Mouse (Mus musculus): ENCODE results near the gene Stbd1. TPM values are rescaled to one million over a fixed set of nuclear protein-coding genes. Genes with fewer than 3 reads are reported as not detected.

Stbd1 gene
- 2.7 and 2.8 TPM in 2 replicates for polyA plus RNA-seq (2011; ENCODE audit: insufficient read depth, insufficient read length, low read depth, missing spikeins)

GRCm38 (mm10) chr5:92602691-92603690 lies at the start of gene Stbd1:
TSS of gene Stbd1 (plus strand) at chr5:92603041.
- H3K27me3 ChIP-seq (ENCODE audit: control insufficient read depth, insufficient read depth, low read length, poor library complexity, severe bottlenecking), result peaks cover 5% of the 10 kb centered on the region
- H3K4me1 ChIP-seq (ENCODE audit: control insufficient read depth, insufficient read depth, low read length), result no peaks in the 10 kb centered on the region
- peak within 1 kb of the TSS; percentile 72 for H3K4me3 ChIP-seq (ENCODE audit: low read depth, low read length)
- H3K27ac ChIP-seq (ENCODE audit: insufficient read depth, low read length), result no peak within 1 kb of the TSS
- H3K9ac ChIP-seq (ENCODE audit: low read depth, poor library complexity, severe bottlenecking), result peak within 1 kb of the TSS; percentile 43
- no peak for TF ChIP-seq POLR2A (IDR thresholded peaks at IDR 0.05; ENCODE audit: insufficient read depth, low read length)
- no peak for TF ChIP-seq CTCF (IDR thresholded peaks at IDR 0.05; ENCODE audit: low read depth, low read length)
- no peak for TF ChIP-seq EP300 (IDR thresholded peaks at IDR 0.05; ENCODE audit: insufficient read depth, low read depth, low read length)
- no peaks in the 10 kb centered on the region for H3K9me3 ChIP-seq (replicated peaks; ENCODE audit: control insufficient read depth, insufficient read depth, low read length, poor library complexity, severe bottlenecking)
- H3K36me3 ChIP-seq (ENCODE audit: control insufficient read depth, insufficient read depth, low read length, poor library complexity, severe bottlenecking), result no peaks in the 10 kb centered on the region

- H3K4me1 ChIP-seq (ENCODE audit: control insufficient read depth, insufficient read depth, low read length), result no peaks in the 10 kb centered on the region
- no peaks in the 10 kb centered on the region for H3K36me3 ChIP-seq (ENCODE audit: control insufficient read depth, insufficient read depth, low read length, poor library complexity, severe bottlenecking)
- no peak overlapping the region for H3K4me3 ChIP-seq (ENCODE audit: low read depth, low read length)
- TF ChIP-seq CTCF (IDR thresholded peaks at IDR 0.05; ENCODE audit: low read depth, low read length) (peak; percentile 5), POLR2A (IDR thresholded peaks at IDR 0.05; ENCODE audit: insufficient read depth, low read length) (no peak), EP300 (IDR thresholded peaks at IDR 0.05; ENCODE audit: insufficient read depth, low read depth, low read length) (no peak)
- no peak overlapping the region for H3K27ac ChIP-seq (ENCODE audit: insufficient read depth, low read length)
- H3K9me3 ChIP-seq (replicated peaks; ENCODE audit: control insufficient read depth, insufficient read depth, low read length, poor library complexity, severe bottlenecking), result 0 out of 2 replicates have a peak, but pooled peaks cover 6% of the 10 kb centered on the region
- no peaks in the 10 kb centered on the region for H3K27me3 ChIP-seq (ENCODE audit: control insufficient read depth, insufficient read depth, low read length, poor library complexity, severe bottlenecking)
- H3K9ac ChIP-seq (ENCODE audit: low read depth, poor library complexity, severe bottlenecking), result no peak overlapping the region
Observed at GRCm38 (mm10) chr5:92553939-92554338, 48.9 kb upstream of the Stbd1 start.

DNA sequence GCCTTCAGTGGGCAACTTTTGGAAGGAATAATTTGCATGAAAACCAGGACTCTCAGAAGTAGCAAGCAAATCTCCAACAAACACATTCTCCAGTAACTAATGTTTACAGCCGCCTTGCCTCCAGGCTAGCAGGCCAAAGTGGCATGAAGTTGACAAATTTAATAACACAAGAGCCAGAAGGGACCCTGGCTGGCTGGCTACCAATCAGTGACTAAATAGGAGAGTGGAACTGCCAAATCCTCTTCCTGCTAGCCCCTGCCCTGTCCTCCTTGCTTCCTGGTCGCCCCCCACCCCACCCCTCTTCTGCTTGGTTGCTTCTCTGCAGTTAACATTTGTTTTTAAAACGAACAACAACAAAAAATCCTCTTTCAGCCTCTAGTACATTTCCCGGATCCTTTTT lies 48.4 kb upstream of the Stbd1 start:
- Histone ChIP-seq H3K9me3 (replicated peaks; ENCODE audit: control insufficient read depth, insufficient read depth, low read length, poor library complexity, severe bottlenecking) (0 out of 2 replicates have a peak, but pooled peaks cover 3% of the 10 kb centered on the region), H3K9ac (ENCODE audit: low read depth, poor library complexity, severe bottlenecking) (peak overlapping the region; percentile 44), H3K27me3 (ENCODE audit: control insufficient read depth, insufficient read depth, low read length, poor library complexity, severe bottlenecking) (no peaks in the 10 kb centered on the region), H3K4me3 (ENCODE audit: low read depth, low read length) (no peak overlapping the region), H3K36me3 (ENCODE audit: control insufficient read depth, insufficient read depth, low read length, poor library complexity, severe bottlenecking) (no peaks in the 10 kb centered on the region), H3K4me1 (ENCODE audit: control insufficient read depth, insufficient read depth, low read length) (no peaks in the 10 kb centered on the region), H3K27ac (ENCODE audit: insufficient read depth, low read length) (no peak overlapping the region)
- no peak for TF ChIP-seq CTCF (IDR thresholded peaks at IDR 0.05; ENCODE audit: low read depth, low read length)
- TF ChIP-seq POLR2A (IDR thresholded peaks at IDR 0.05; ENCODE audit: insufficient read depth, low read length), result no peak
- no peak for TF ChIP-seq EP300 (IDR thresholded peaks at IDR 0.05; ENCODE audit: insufficient read depth, low read depth, low read length)

- Histone ChIP-seq H3K4me3 (ENCODE audit: low read depth, low read length) (peak within 1 kb of the TSS; percentile 65), H3K4me1 (ENCODE audit: control insufficient read depth, insufficient read depth, low read length) (no peaks in the 10 kb centered on the region), H3K27me3 (ENCODE audit: control insufficient read depth, insufficient read depth, low read length, poor library complexity, severe bottlenecking) (no peaks in the 10 kb centered on the region), H3K27ac (ENCODE audit: insufficient read depth, low read length) (no peak within 1 kb of the TSS), H3K9me3 (replicated peaks; ENCODE audit: control insufficient read depth, insufficient read depth, low read length, poor library complexity, severe bottlenecking) (0 out of 2 replicates have a peak, but pooled peaks cover 3% of the 10 kb centered on the region), H3K9ac (ENCODE audit: low read depth, poor library complexity, severe bottlenecking) (peak within 1 kb of the TSS; percentile 44), H3K36me3 (ENCODE audit: control insufficient read depth, insufficient read depth, low read length, poor library complexity, severe bottlenecking) (no peaks in the 10 kb centered on the region)
- TF ChIP-seq POLR2A (IDR thresholded peaks at IDR 0.05; ENCODE audit: insufficient read depth, low read length) (no peak), EP300 (IDR thresholded peaks at IDR 0.05; ENCODE audit: insufficient read depth, low read depth, low read length) (no peak), CTCF (IDR thresholded peaks at IDR 0.05; ENCODE audit: low read depth, low read length) (no peak)
Observed at GRCm38 (mm10) chr5:92554891-92555511, 47.8 kb upstream of the Stbd1 start, which contains the start of gene Fam47e. TSS of gene Fam47e (plus strand) at chr5:92555069.

GRCm38 (mm10) chr5:92555905-92556304 lies 46.9 kb upstream of the Stbd1 start:
- TF ChIP-seq EP300 (IDR thresholded peaks at IDR 0.05; ENCODE audit: insufficient read depth, low read depth, low read length) (no peak), CTCF (IDR thresholded peaks at IDR 0.05; ENCODE audit: low read depth, low read length) (no peak), POLR2A (IDR thresholded peaks at IDR 0.05; ENCODE audit: insufficient read depth, low read length) (no peak)
- Histone ChIP-seq H3K4me1 (ENCODE audit: control insufficient read depth, insufficient read depth, low read length) (no peaks in the 10 kb centered on the region), H3K9me3 (replicated peaks; ENCODE audit: control insufficient read depth, insufficient read depth, low read length, poor library complexity, severe bottlenecking) (no peaks in the 10 kb centered on the region), H3K27me3 (ENCODE audit: control insufficient read depth, insufficient read depth, low read length, poor library complexity, severe bottlenecking) (no peaks in the 10 kb centered on the region), H3K4me3 (ENCODE audit: low read depth, low read length) (no peak overlapping the region), H3K9ac (ENCODE audit: low read depth, poor library complexity, severe bottlenecking) (no peak overlapping the region), H3K36me3 (ENCODE audit: control insufficient read depth, insufficient read depth, low read length, poor library complexity, severe bottlenecking) (no peaks in the 10 kb centered on the region), H3K27ac (ENCODE audit: insufficient read depth, low read length) (no peak overlapping the region)
